In genomic region chr10:70095031-70095470, GRCm38 (mm10) we compare ENCODE assay signal across 8 mouse cellular contexts. TPM values are rescaled to one million over a fixed set of nuclear protein-coding genes. Genes with fewer than 3 reads are reported as not detected.
DNase-seq lines count a peak whose midpoint lies in the region; ATAC-seq and TF ChIP-seq lines count a peak whose summit lies in the region.

No protein-coding gene starts in this region.

- TF ChIP-seq CTCF in MEL (IDR thresholded peaks at IDR 0.05 in 2 of 3, conservative IDR thresholded peaks at IDR 0.05 in 1 of 3; ENCODE audit: control insufficient read depth in 1 of 3, insufficient read depth in 1 of 3, low read depth in 2 of 3, low read length in 3 of 3, poor library complexity in 1 of 3, severe bottlenecking in 1 of 3): no peak

- peak overlapping the region; percentile 76 for H3K4me2 ChIP-seq in forebrain, embryonic 14.5 days (ENCODE audit: low read length)

- ATAC-seq in forebrain, embryonic 14.5 days: no peak

- H3K27me3 ChIP-seq in MEL (ENCODE audit: control insufficient read depth in 1 of 2, insufficient read depth in 2 of 2, low read length in 2 of 2): no peaks in the 10 kb centered on the region
- no peaks in the 10 kb centered on the region for H3K27me3 ChIP-seq in forebrain, embryonic 14.5 days (replicated peaks; ENCODE audit: control insufficient read depth, insufficient read depth, low read length)

- peak overlapping the region; percentile 88 for H3K27ac ChIP-seq in MEL (ENCODE audit: control insufficient read depth, low read depth, low read length)
- no peak overlapping the region; the same call in 1 of the 2 replicates for H3K27ac ChIP-seq in forebrain, embryonic 14.5 days (ENCODE audit: low read depth, low read length)

- H3K4me3 ChIP-seq in MEL (ENCODE audit: control insufficient read depth in 1 of 2, insufficient read depth in 1 of 2, low read depth in 2 of 2, low read length in 2 of 2): peak overlapping the region; percentile 80 to 98
- H3K4me3 ChIP-seq in forebrain, embryonic 14.5 days (ENCODE audit: low read depth, low read length): peak overlapping the region; percentile 37

- TF ChIP-seq EP300 in MEL (IDR thresholded peaks at IDR 0.05; ENCODE audit: low read depth in 1 of 2, low read length in 2 of 2): no peak

- peaks cover 0 to 13% of the 10 kb centered on the region in 2 experiments; a peak in 2 of 4 replicates for H3K36me3 ChIP-seq in MEL (ENCODE audit: control insufficient read depth in 1 of 2, insufficient read depth in 2 of 2, low read length in 2 of 2)
- H3K36me3 ChIP-seq in forebrain, embryonic 14.5 days (ENCODE audit: control insufficient read depth, insufficient read depth, low read length): no peaks in the 10 kb centered on the region

- TF ChIP-seq RAD21 in MEL (IDR thresholded peaks at IDR 0.05; ENCODE audit: low read depth, low read length): no peak

- peaks cover 33% of the 10 kb centered on the region for H3K79me2 ChIP-seq in MEL (ENCODE audit: control insufficient read depth, insufficient read depth, low read length, poor library complexity)

- peak; percentile 41 to 59; a peak in 2 of 4 replicates for TF ChIP-seq POLR2A in MEL (IDR thresholded peaks at IDR 0.05; ENCODE audit: control insufficient read depth in 1 of 2, insufficient read depth in 1 of 2, low read depth in 1 of 2, low read length in 2 of 2, poor library complexity in 1 of 2)

- WGBS in forebrain, embryonic 14.5 days: 0% methylated on average over 14 of the region's 14 CpGs

- no peaks in the 10 kb centered on the region for H3K9me3 ChIP-seq in MEL (replicated peaks; ENCODE audit: insufficient read depth, low read length)
- no peaks in the 10 kb centered on the region for H3K9me3 ChIP-seq in forebrain, embryonic 14.5 days (replicated peaks; ENCODE audit: control insufficient read depth, low read length)

- DNase-seq in MEL (ENCODE audit: low read depth, low spot score): peak; percentile 83
- peak; percentile 53 for DNase-seq in adrenal gland, postnatal 25 days
- DNase-seq in forebrain, embryonic 14.5 days (ENCODE audit: low spot score): peak; percentile 64
- peak; percentile 57 to 76 for DNase-seq in heart, postnatal 36 days
- peak; percentile 11 for DNase-seq in left cerebral cortex, postnatal 4 days
- DNase-seq in mesoderm, embryonic 11.5 days (ENCODE audit: low read depth, low spot score): peak; percentile 74
- peak; percentile 15 to 24 for DNase-seq in spleen, postnatal 14 days (ENCODE audit: low spot score in 2 of 2)
- DNase-seq in cerebellum, postnatal 14 days: no peak

- intact Hi-C loops in heart, postnatal 36 days (cut with DNase I): loop anchor here (2.0 to 5.0 kb wide), 5 partner anchors 57 to 347 kb away; partner anchors contain the start of gene Fam13c
- intact Hi-C loops in left cerebral cortex, postnatal 4 days (cut with DNase I): loop anchor here (10.0 kb wide), 2 partner anchors 70 to 200 kb away; no protein-coding TSS in a partner anchor

- peaks cover 6 to 19% of the 10 kb centered on the region in 2 experiments for H3K4me1 ChIP-seq in MEL (ENCODE audit: control insufficient read depth in 1 of 2, insufficient read depth in 2 of 2, low read length in 2 of 2)
- peaks cover 13% of the 10 kb centered on the region for H3K4me1 ChIP-seq in forebrain, embryonic 14.5 days (ENCODE audit: control insufficient read depth, insufficient read depth, low read length)

- peak overlapping the region; percentile 95 for H3K9ac ChIP-seq in MEL (ENCODE audit: control insufficient read depth, low read depth, low read length, poor library complexity, severe bottlenecking)
- peak overlapping the region; percentile 36; the same call in 1 of the 2 replicates for H3K9ac ChIP-seq in forebrain, embryonic 14.5 days (ENCODE audit: low read length)

TF ChIP-seq in MEL, 35 proteins besides CTCF, POLR2A, EP300 and RAD21:
- TF ChIP-seq HCFC1 (IDR thresholded peaks at IDR 0.05; ENCODE audit: low read depth, low read length) (peak; percentile 59), POLR2AphosphoS2 (IDR thresholded peaks at IDR 0.05; ENCODE audit: low read length) (no peak), SIN3A (IDR thresholded peaks at IDR 0.05; ENCODE audit: low read length) (peak; percentile 75; the same call in 1 of the 2 replicates), MXI1 (IDR thresholded peaks at IDR 0.05; ENCODE audit: low read depth, low read length) (0 out of 2 replicates have a peak, but pooled peaks have one; percentile 4)

RNA-seq across cellular contexts. Expression of gene Ccdc6, which starts 1.9 kb away (rescaled TPM):
- total RNA-seq in MEL (2012; rRNA removed): 25.4 and 28.6 TPM in 2 replicates
- polyA plus RNA-seq in MEL (2012; ENCODE audit: insufficient read depth in 1 of 2, insufficient read length in 2 of 2, low read depth in 1 of 2, low replicate concordance in 2 of 2, missing spikeins in 1 of 2): 100 to 1,000 TPM in 1 of 2 experiments, 10 to 100 TPM in 1; 42.0 to 143 TPM
- total RNA-seq in adrenal gland, postnatal 25 days (2021): 50.0 and 67.8 TPM in 2 replicates
- polyA plus RNA-seq in forebrain, embryonic 14.5 days (2014; fragmentation: Nextera tagmentation; extraction: Ambion mirVana): 22.8 and 25.8 TPM in 2 replicates
- 10 to 100 TPM; 27.7 to 29.3 TPM for total RNA-seq in heart, postnatal 36 days (2021)
- total RNA-seq in left cerebral cortex, postnatal 4 days (2021): 10 to 100 TPM; 68.1 to 70.5 TPM

Comparison
In these comparisons a context has a peak if more than half of its experiments do, and no peak if none do; other contexts are left out.
1. DNase-seq: peak in MEL (single experiment), adrenal gland, postnatal 25 days (single experiment), forebrain, embryonic 14.5 days (single experiment), heart, postnatal 36 days (2 of 2), left cerebral cortex, postnatal 4 days (single experiment), mesoderm, embryonic 11.5 days (single experiment) and spleen, postnatal 14 days (2 of 2); none in cerebellum, postnatal 14 days (0 of 2).